Mouse (Mus musculus) lung, postnatal 4 days (tissue): Measurements from ENCODE around the gene Igfbp1.

Experiments used
- DNase-seq, 2 experiments: peaks; one replicate each; pipeline ENCODE4 v3.0.0; 2021

Igfbp1 gene

DNA sequence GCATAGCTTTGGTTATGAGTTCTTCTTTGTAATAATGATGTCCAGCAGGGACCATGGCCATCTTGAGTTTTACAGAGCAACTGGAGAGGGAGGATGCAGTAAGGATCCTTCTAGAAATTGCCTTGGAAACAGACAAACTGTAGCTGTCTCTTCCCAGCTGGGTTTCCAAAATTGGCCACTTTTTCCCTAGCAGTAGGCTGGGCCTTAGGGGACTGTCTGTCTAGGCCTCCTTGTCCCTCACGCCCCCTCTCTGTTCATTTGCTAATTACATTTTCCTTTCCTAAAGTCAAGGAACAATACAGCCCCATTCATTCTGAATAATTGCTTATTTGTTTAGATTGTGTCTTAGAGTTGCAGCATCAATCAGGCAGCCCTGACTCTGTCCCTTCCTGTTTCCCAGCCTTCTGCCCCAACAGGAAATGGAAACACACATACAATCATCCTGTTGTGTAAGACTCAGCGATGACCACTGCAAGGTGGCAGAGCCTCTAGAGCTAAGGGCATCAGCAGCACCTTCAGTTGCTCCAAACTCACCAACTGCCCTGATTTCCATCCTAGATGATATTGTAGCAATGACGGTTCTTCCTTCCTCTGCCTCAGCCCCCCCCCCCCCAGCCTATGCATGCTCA lies 37.5 kb downstream of the Igfbp1 start:
- no peak for DNase-seq

DNA sequence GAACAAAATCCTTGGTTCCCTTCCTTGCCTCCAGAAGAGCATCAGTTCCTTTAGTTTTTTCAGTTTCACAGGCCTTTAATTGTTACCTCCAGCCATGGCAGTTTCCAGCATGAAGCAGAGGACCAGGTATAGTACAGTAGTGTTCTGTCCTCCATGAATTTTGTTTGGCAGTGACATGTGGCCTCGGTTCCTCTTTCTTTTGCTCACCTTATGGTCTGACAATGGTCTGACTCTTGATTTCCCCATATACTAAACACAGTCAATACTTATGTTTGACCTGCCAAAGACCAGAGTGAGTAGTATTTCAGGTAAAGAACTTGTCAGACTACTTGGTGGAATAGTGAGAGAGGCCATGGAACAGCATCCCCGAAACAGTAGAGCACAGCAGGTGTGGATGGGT lies 39.2 kb downstream of the Igfbp1 start:
- no peak for DNase-seq

DNA sequence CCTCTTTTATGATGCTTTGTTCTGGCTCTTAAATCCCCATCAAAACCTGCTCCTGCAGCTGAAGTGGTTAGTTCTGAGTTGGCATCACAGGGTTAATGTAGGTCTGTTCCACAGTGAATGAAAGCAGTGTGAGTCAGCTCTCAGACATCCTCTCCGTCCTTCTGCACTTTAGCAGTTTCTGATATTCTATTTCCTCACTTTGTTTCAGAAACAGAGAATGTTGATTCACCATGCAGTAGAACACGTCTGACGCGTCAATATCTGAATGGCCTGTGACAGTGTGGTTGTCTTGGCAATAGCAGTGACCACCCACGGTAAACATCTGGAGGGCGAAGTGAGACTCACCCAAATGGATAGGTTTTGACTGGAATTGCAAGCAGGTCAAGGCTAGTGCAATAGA lies 40.1 kb downstream of the Igfbp1 start:
- DNase-seq = no peak

DNA sequence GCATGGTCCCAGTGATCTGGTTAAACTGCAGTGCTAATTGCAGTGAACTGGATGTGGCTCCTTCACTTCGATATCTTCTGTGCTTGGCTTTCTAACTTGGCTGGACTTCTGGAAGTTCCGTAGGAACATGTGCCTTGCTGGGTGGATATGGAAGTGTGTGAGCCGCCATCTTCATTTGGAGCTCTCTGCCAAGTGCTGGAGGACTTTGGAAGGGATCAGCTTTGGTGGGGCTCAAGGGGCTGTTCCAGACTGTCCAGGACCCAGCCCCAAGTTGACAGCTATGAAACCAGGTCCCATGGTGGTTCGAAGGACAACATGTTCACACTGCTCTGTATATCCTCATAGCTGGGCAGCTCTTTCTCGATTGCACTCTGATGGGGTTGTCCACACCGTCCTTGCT lies 41.0 kb downstream of the Igfbp1 start:
- no peak for DNase-seq

DNA sequence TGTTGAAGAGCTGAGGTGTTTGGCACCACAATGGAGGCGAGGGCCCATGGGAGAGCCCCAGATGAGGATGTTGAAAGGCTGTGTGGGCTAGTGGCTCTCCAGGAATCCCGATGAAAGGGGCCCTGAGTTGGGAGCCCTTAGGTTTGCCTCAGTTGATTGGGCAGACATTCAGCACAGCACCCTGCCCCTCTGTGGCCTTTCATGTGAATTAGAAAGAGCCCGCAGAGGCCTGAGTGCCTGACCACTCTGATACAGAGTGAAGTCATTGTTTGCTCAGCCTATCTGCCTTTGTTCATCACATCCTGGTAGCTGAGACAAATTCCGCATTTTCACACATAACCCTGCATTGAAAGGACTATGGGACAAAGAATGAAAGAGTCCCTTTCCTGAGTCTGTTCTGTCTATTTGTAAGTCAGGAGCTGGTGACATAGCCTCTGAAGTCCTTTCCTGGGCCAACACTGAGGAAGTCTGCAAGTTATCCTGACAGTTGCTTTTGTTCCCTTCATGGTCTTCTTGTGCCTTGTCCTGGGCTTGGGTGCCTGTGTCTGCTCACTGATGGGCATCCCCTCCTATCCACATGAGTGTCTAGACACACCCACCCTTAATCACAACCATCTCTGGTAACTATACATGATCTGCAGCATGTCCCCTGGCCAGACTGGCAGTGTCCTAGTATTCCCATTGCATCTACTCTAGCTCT lies 41.6 kb downstream of the Igfbp1 start:
- DNase-seq = no peak

DNA sequence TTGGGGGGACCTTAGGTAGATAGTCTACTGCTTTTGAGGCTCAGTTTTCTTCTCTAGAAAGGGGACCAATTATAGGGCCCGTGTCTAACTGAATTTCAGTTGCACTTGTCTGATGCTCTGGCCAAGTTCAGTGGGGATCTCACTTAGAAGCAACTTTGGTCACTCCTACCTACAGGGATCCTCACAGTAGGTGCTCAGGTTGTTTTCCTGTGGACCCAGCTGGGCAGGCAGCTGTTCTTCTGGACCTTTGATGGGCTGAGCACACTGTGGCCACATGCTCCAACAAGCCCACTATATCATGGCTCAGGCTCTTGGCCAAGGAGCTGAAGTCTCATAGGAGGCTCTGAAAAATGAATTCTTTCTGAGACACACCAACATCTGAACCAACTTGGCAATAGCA lies 47.2 kb downstream of the Igfbp1 start:
- DNase-seq = no peak

DNA sequence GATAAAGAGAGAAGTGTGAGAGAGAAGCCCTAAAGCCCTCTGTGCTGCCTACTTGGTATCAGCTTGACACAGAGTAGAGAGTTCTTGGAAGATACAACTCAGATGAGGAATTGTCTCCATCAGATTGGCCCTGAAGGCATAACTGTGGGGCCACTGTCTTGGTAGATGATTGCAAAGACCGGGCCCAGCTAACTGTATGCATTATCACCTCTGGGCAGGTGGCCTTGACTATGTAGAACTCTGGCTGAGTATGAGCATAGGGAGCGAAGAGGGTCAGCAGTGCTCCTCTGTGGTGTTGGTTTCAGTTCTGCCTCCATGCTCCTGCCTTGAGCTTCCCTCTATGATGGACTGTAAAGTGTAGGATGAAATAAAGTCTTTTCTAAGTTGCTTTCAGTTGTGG lies 52.8 kb downstream of the Igfbp1 start:
- DNase-seq = no peak

DNA sequence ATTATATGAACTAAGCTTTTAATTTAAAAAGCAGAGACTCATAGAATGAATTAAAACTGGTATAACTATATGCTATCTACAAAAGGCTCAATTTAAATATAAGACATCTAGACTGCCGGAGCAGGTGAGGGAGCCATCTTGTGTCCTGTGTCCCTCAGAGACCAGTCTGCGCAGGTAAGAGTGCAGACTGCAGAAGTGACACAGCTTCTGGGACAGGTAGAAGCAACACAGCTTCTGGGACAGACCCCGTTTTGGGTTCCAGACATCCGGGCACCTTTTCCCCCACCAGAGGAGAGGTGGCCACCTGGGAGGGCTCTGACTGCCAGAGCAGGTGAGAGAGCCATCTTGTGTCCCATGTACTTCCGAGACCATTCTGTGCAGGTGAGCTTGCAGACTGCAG lies 53.3 kb downstream of the Igfbp1 start:
- DNase-seq = no peak
